Mouse (Mus musculus): ENCODE results near the gene Sorbs1. TPM values are rescaled to one million over a fixed set of nuclear protein-coding genes. Genes with fewer than 3 reads are reported as not detected.

Sorbs1 gene
- polyA plus RNA-seq, 1 experiment from 2014 or later, result 107 TPM

- H3K4me1 ChIP-seq, result peaks cover 6% of the 10 kb centered on the region; the same call in 1 of the 2 replicates
- H3K9me3 ChIP-seq, result no peaks in the 10 kb centered on the region
- H3K27me3 ChIP-seq (replicated peaks), result no peaks in the 10 kb centered on the region; the same call in 1 of the 2 replicates
- ATAC-seq (ENCODE audit: low FRiP score, low read depth), result no peak
- 70% methylated on average over 10 of the region's 10 CpGs for WGBS
- H3K4me2 ChIP-seq (replicated peaks), result no peak overlapping the region
- no peak overlapping the region for H3K4me3 ChIP-seq
- H3K36me3 ChIP-seq, result peaks cover 16% of the 10 kb centered on the region
- no peak overlapping the region for H3K9ac ChIP-seq
- no peak overlapping the region for H3K27ac ChIP-seq
Measured at GRCm38 (mm10) chr19:40394555-40395320, 118.8 kb downstream of the Sorbs1 start.

GRCm38 (mm10) chr19:40392795-40393392 is 120.7 kb downstream of the Sorbs1 start:
- H3K9me3 ChIP-seq, result no peaks in the 10 kb centered on the region
- ATAC-seq (ENCODE audit: low FRiP score, low read depth), result no peak
- no peak overlapping the region for H3K9ac ChIP-seq
- H3K27me3 ChIP-seq (replicated peaks), result no peaks in the 10 kb centered on the region; the same call in 1 of the 2 replicates
- H3K4me3 ChIP-seq, result no peak overlapping the region
- peaks cover 9% of the 10 kb centered on the region for H3K36me3 ChIP-seq
- peaks cover 6% of the 10 kb centered on the region; the same call in 1 of the 2 replicates for H3K4me1 ChIP-seq
- H3K27ac ChIP-seq, result no peak overlapping the region
- no peak overlapping the region for H3K4me2 ChIP-seq (replicated peaks)
- WGBS, result 85% methylated on average over 5 of the region's 5 CpGs

GRCm38 (mm10) chr19:40391469-40391868 is 122.1 kb downstream of the Sorbs1 start:
- H3K9me3 ChIP-seq, result no peaks in the 10 kb centered on the region
- no peak overlapping the region for H3K27ac ChIP-seq
- peaks cover 9% of the 10 kb centered on the region for H3K36me3 ChIP-seq
- H3K9ac ChIP-seq, result no peak overlapping the region
- H3K4me1 ChIP-seq, result peaks cover 6% of the 10 kb centered on the region; the same call in 1 of the 2 replicates
- no peak overlapping the region for H3K4me2 ChIP-seq (replicated peaks)
- no peak overlapping the region for H3K4me3 ChIP-seq
- WGBS, result 20% methylated on average over 6 of the region's 6 CpGs
- no peaks in the 10 kb centered on the region; the same call in 1 of the 2 replicates for H3K27me3 ChIP-seq (replicated peaks)
- ATAC-seq (ENCODE audit: low FRiP score, low read depth), result peak; percentile 69; the same call in 1 of the 2 replicates

- Histone ChIP-seq H3K4me2 (replicated peaks) (no peak overlapping the region), H3K27me3 (replicated peaks) (no peaks in the 10 kb centered on the region), H3K4me1 (no peaks in the 10 kb centered on the region), H3K9me3 (no peaks in the 10 kb centered on the region), H3K36me3 (no peaks in the 10 kb centered on the region; the same call in 1 of the 2 replicates), H3K9ac (no peak overlapping the region), H3K4me3 (no peak overlapping the region), H3K27ac (no peak overlapping the region)
- ATAC-seq (ENCODE audit: low FRiP score, low read depth), result no peak
- 81% methylated on average over 3 of the region's 3 CpGs for WGBS
Measured at GRCm38 (mm10) chr19:40386916-40387315, 126.7 kb downstream of the Sorbs1 start.

- no peak overlapping the region for H3K4me3 ChIP-seq
- WGBS, result 99% methylated on average over 3 of the region's 3 CpGs
- H3K4me1 ChIP-seq, result no peaks in the 10 kb centered on the region
- H3K27me3 ChIP-seq (replicated peaks), result no peaks in the 10 kb centered on the region
- H3K4me2 ChIP-seq (replicated peaks), result no peak overlapping the region
- no peaks in the 10 kb centered on the region for H3K9me3 ChIP-seq
- H3K27ac ChIP-seq, result no peak overlapping the region
- H3K36me3 ChIP-seq, result no peaks in the 10 kb centered on the region; the same call in 1 of the 2 replicates
- no peak for ATAC-seq (ENCODE audit: low FRiP score, low read depth)
- no peak overlapping the region for H3K9ac ChIP-seq
Measured at GRCm38 (mm10) chr19:40385334-40385733, 128.2 kb downstream of the Sorbs1 start.

GRCm38 (mm10) chr19:40383931-40384330 is 129.6 kb downstream of the Sorbs1 start:
- H3K9me3 ChIP-seq, result no peaks in the 10 kb centered on the region
- H3K36me3 ChIP-seq, result no peaks in the 10 kb centered on the region; the same call in 1 of the 2 replicates
- H3K27ac ChIP-seq, result no peak overlapping the region
- H3K9ac ChIP-seq, result no peak overlapping the region
- H3K4me3 ChIP-seq, result no peak overlapping the region
- H3K4me1 ChIP-seq, result no peaks in the 10 kb centered on the region
- WGBS, result 46% methylated on average over 5 of the region's 5 CpGs
- no peaks in the 10 kb centered on the region for H3K27me3 ChIP-seq (replicated peaks)
- no peak for ATAC-seq (ENCODE audit: low FRiP score, low read depth)
- H3K4me2 ChIP-seq (replicated peaks), result no peak overlapping the region

GRCm38 (mm10) chr19:40380656-40381055 is 132.9 kb downstream of the Sorbs1 start:
- Histone ChIP-seq H3K27ac (no peak overlapping the region), H3K9me3 (no peaks in the 10 kb centered on the region), H3K36me3 (peaks cover 4% of the 10 kb centered on the region), H3K4me1 (0 out of 2 replicates have a peak, but pooled peaks cover 6% of the 10 kb centered on the region), H3K4me3 (no peak overlapping the region), H3K9ac (no peak overlapping the region), H3K27me3 (replicated peaks) (no peaks in the 10 kb centered on the region), H3K4me2 (replicated peaks) (no peak overlapping the region)
- 57% methylated on average over 3 of the region's 3 CpGs for WGBS
- no peak for ATAC-seq (ENCODE audit: low FRiP score, low read depth)

GRCm38 (mm10) chr19:40380005-40380404 is 133.6 kb downstream of the Sorbs1 start:
- ATAC-seq (ENCODE audit: low FRiP score, low read depth), result no peak
- Histone ChIP-seq H3K9me3 (no peaks in the 10 kb centered on the region), H3K4me1 (0 out of 2 replicates have a peak, but pooled peaks cover 6% of the 10 kb centered on the region), H3K36me3 (peaks cover 4% of the 10 kb centered on the region), H3K9ac (no peak overlapping the region), H3K27me3 (replicated peaks) (no peaks in the 10 kb centered on the region), H3K4me2 (replicated peaks) (no peak overlapping the region), H3K4me3 (no peak overlapping the region), H3K27ac (no peak overlapping the region)
- WGBS, result 69% methylated on average over 6 of the region's 6 CpGs

- 0 out of 2 replicates have a peak, but pooled peaks cover 6% of the 10 kb centered on the region for H3K4me1 ChIP-seq
- H3K9ac ChIP-seq, result no peak overlapping the region
- H3K4me2 ChIP-seq (replicated peaks), result no peak overlapping the region
- no peaks in the 10 kb centered on the region for H3K9me3 ChIP-seq
- H3K27me3 ChIP-seq (replicated peaks), result no peaks in the 10 kb centered on the region
- no peak overlapping the region for H3K4me3 ChIP-seq
- peaks cover 4% of the 10 kb centered on the region for H3K36me3 ChIP-seq
- ATAC-seq (ENCODE audit: low FRiP score, low read depth), result no peak
- WGBS, result 91% methylated on average over 4 of the region's 4 CpGs
- H3K27ac ChIP-seq, result no peak overlapping the region
Measured at GRCm38 (mm10) chr19:40379081-40379480, 134.5 kb downstream of the Sorbs1 start.

- Histone ChIP-seq H3K4me1 (0 out of 2 replicates have a peak, but pooled peaks cover 6% of the 10 kb centered on the region), H3K9ac (no peak overlapping the region), H3K27me3 (replicated peaks) (no peaks in the 10 kb centered on the region), H3K27ac (no peak overlapping the region), H3K36me3 (peaks cover 9% of the 10 kb centered on the region), H3K4me2 (replicated peaks) (no peak overlapping the region), H3K4me3 (no peak overlapping the region), H3K9me3 (no peaks in the 10 kb centered on the region)
- 83% methylated on average over 14 of the region's 14 CpGs for WGBS
- ATAC-seq (ENCODE audit: low FRiP score, low read depth), result no peak
Measured at GRCm38 (mm10) chr19:40377632-40378031, 135.9 kb downstream of the Sorbs1 start.

- Histone ChIP-seq H3K36me3 (peaks cover 9% of the 10 kb centered on the region), H3K9me3 (no peaks in the 10 kb centered on the region), H3K4me2 (replicated peaks) (no peak overlapping the region), H3K4me1 (0 out of 2 replicates have a peak, but pooled peaks cover 6% of the 10 kb centered on the region), H3K27ac (no peak overlapping the region), H3K27me3 (replicated peaks) (no peaks in the 10 kb centered on the region), H3K9ac (no peak overlapping the region), H3K4me3 (no peak overlapping the region)
- ATAC-seq (ENCODE audit: low FRiP score, low read depth), result no peak; the same call in 1 of the 2 replicates
- WGBS, result 78% methylated on average over 21 of the region's 21 CpGs
Measured at GRCm38 (mm10) chr19:40376566-40377281, 136.9 kb downstream of the Sorbs1 start.

- 95% methylated on average over 2 of the region's 2 CpGs for WGBS
- H3K36me3 ChIP-seq, result peaks cover 12% of the 10 kb centered on the region
Measured at GRCm38 (mm10) chr19:40374720-40375119, 138.9 kb downstream of the Sorbs1 start.

More at GRCm38 (mm10) chr19:40374720-40375119, 138.9 kb downstream of the Sorbs1 start:
- H3K9ac ChIP-seq, result no peak overlapping the region
- ATAC-seq (ENCODE audit: low FRiP score, low read depth), result no peak
- no peak overlapping the region for H3K27ac ChIP-seq
- 0 out of 2 replicates have a peak, but pooled peaks cover 6% of the 10 kb centered on the region for H3K4me1 ChIP-seq
- H3K27me3 ChIP-seq (replicated peaks), result no peaks in the 10 kb centered on the region
- H3K4me3 ChIP-seq, result no peak overlapping the region
- H3K4me2 ChIP-seq (replicated peaks), result no peak overlapping the region
- H3K9me3 ChIP-seq, result no peaks in the 10 kb centered on the region
